Mouse (Mus musculus) stomach, embryonic 15.5 days (tissue): ENCODE data around the gene Rnf19b. TPM values are rescaled to one million over a fixed set of nuclear protein-coding genes. Genes with fewer than 3 reads are reported as not detected.

ENCODE experiments used
- ATAC-seq: fragments of 200-750 bp; cut with Nextera tagmentation; 2 replicates; pipeline ENCODE4 v1.8.0; 2017; ENCODE audit warnings: low read depth, moderate number of reproducible peaks, moderate TSS enrichment; ENCODE audit not compliant: insufficient read depth, low FRiP score
- H3K27ac ChIP-seq: fragments of 300-500 bp; sonication (generic); 2 replicates; pipeline ENCODE4 v1.5.1; 2015; ENCODE audit warnings: mild to moderate bottlenecking, inconsistent platforms
- H3K27me3 ChIP-seq: fragments of 300-500 bp; sonication (generic); replicated peaks from 2 replicates; pipeline ENCODE4 v1.6.1; 2015; ENCODE audit warnings: inconsistent platforms
- H3K36me3 ChIP-seq: fragments of 300-500 bp; sonication (generic); 2 replicates; pipeline ENCODE4 v1.6.1; 2015; ENCODE audit warnings: inconsistent platforms
- H3K4me1 ChIP-seq: fragments of 300-500 bp; sonication (generic); 2 replicates; pipeline ENCODE4 v1.6.1; 2015; ENCODE audit warnings: inconsistent platforms
- H3K4me2 ChIP-seq: fragments of 300-500 bp; sonication (generic); 2 replicates; pipeline ENCODE4 v1.6.1; 2015; ENCODE audit warnings: mild to moderate bottlenecking, inconsistent platforms
- H3K4me3 ChIP-seq: fragments of 300-500 bp; sonication (generic); replicated peaks from 2 replicates; pipeline ENCODE4 v1.5.1; 2015; ENCODE audit warnings: inconsistent platforms
- H3K9ac ChIP-seq: fragments of 300-500 bp; sonication (generic); 2 replicates; pipeline ENCODE4 v1.6.1; 2015; ENCODE audit warnings: inconsistent platforms
- H3K9me3 ChIP-seq: fragments of 300-500 bp; sonication (generic); 2 replicates; pipeline ENCODE4 v1.6.1; 2016; ENCODE audit warnings: inconsistent platforms
- WGBS: fragments of 180-500 bp; shearing (Covaris S2); methylation state at CpG from one replicate; pipeline ENCODE4 v1.1.7; 2015; 5-methylcytosine and 5-hydroxymethylcytosine counted together
- polyA plus RNA-seq: library from polyadenylated mRNA; unstranded; fragments of >200 nt; fragmentation: Nextera tagmentation; extraction: Ambion mirVana; gene quantifications from 2 replicates; pipeline ENCODE4 v1.2.1, GENCODE M21; 2015

Rnf19b gene
- polyA plus RNA-seq, 1 experiment from 2014 or later, result 7.6 TPM

GRCm38 (mm10) chr4:129035851-129036445 lies 22.1 kb upstream of the Rnf19b start:
- no peaks in the 10 kb centered on the region for H3K27me3 ChIP-seq
- no peak for ATAC-seq
- H3K9ac ChIP-seq, result no peak overlapping the region
- H3K4me2 ChIP-seq, result no peak overlapping the region
- H3K27ac ChIP-seq, result no peak overlapping the region
- no peak overlapping the region for H3K4me3 ChIP-seq
- H3K9me3 ChIP-seq, result no peaks in the 10 kb centered on the region
- H3K36me3 ChIP-seq, result no peaks in the 10 kb centered on the region
- WGBS, result 58% methylated on average over 7 of the region's 7 CpGs
- H3K4me1 ChIP-seq, result peaks cover 26% of the 10 kb centered on the region

DNA sequence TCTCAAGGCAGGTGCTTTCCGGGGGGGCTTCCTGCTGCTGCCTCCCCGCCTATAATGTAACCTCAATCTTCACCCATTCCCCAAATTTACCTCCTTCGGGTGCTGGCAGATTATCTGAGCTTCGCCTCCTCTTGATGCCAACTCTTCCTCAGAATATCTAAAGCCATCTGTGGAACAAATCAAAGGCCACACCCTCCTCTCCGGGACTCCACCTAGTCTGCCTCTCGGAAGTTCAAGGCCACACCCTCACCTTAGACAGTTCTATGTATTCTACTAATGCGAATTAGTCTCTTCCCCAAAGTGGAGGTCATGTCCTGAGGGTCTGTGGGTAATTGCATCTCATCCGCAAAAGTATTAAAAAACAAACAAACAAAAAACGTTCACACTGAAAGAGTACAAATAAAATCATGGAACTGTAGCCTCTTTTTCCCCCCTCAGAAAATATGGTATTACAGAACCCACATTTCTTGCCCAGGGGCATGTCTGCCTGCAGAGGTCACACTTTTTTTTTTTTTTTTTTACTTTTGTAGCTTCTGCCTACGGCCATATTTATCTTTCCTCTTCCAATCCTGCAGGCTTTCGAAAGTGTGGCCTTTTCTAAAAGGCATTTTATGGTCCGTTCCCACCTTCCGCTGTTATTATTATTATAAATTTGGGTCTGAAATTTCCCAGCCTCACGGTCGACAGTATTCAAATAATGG lies 10.2 kb upstream of the Rnf19b start:
- WGBS, result 16% methylated on average over 15 of the region's 15 CpGs
- Histone ChIP-seq H3K9me3 (no peaks in the 10 kb centered on the region), H3K27me3 (peaks cover 15% of the 10 kb centered on the region), H3K36me3 (no peaks in the 10 kb centered on the region), H3K9ac (no peak overlapping the region), H3K4me3 (peak overlapping the region; percentile 52), H3K27ac (no peak overlapping the region), H3K4me1 (peaks cover 14% of the 10 kb centered on the region; the same call in 1 of the 2 replicates), H3K4me2 (peak overlapping the region; percentile 94)
- no peak for ATAC-seq

- H3K27ac ChIP-seq, result peak overlapping the region; percentile 74
- peak overlapping the region; percentile 39 for H3K9ac ChIP-seq
- H3K4me1 ChIP-seq, result peaks cover 14% of the 10 kb centered on the region; the same call in 1 of the 2 replicates
- ATAC-seq, result peak; percentile 82
- peak overlapping the region; percentile 94 for H3K4me2 ChIP-seq
- H3K27me3 ChIP-seq, result peaks cover 15% of the 10 kb centered on the region
- under 1% methylated on average over 39 of the region's 52 CpGs for WGBS
- no peaks in the 10 kb centered on the region for H3K9me3 ChIP-seq
- peak overlapping the region; percentile 52 for H3K4me3 ChIP-seq
- no peaks in the 10 kb centered on the region for H3K36me3 ChIP-seq
These were observed 9.4 kb upstream of the Rnf19b start for GRCm38 (mm10) chr4:129048501-129049305.

DNA sequence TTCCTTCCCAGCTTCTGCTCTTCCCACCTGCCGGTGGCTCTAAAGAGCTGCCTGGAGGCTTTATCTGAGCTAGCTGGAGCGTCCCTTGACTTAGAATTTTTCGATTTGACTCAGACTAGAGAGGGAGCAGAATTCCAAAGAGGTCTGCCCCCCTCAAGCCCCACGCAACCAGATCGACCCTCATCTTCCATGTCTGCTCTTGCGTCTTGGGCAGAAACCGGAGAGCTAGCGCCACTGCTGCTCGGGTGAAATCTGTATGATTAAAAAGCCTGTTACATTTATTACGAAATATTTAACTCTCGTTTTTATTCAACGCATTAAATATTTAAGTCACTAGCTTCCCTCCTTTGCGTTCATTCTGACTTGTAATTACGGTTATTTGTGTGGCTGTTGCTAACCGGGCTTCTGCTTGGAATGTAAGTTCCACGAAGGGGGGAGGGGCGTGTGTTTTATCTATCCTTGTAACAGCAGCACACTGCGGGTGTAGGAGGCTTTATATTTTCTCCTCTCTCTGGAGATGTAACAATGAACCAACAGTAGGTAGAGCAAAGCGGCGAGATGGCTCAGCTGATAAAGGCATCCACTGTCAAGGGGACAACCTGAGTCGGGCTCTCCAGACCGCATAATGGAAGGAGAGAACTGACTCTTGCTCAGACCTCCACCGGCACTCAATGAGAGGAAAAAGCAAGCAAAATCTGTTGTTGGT lies 8.6 kb upstream of the Rnf19b start:
- no peaks in the 10 kb centered on the region for H3K36me3 ChIP-seq
- H3K27ac ChIP-seq, result peak overlapping the region; percentile 74
- peaks cover 14% of the 10 kb centered on the region; the same call in 1 of the 2 replicates for H3K4me1 ChIP-seq
- H3K9me3 ChIP-seq, result no peaks in the 10 kb centered on the region
- peak overlapping the region; percentile 94 for H3K4me2 ChIP-seq
- peaks cover 15% of the 10 kb centered on the region for H3K27me3 ChIP-seq
- H3K4me3 ChIP-seq, result peak overlapping the region; percentile 52
- peak overlapping the region; percentile 39; the same call in 1 of the 2 replicates for H3K9ac ChIP-seq
- no peak; the same call in 1 of the 2 replicates for ATAC-seq
- WGBS, result 5% methylated on average over 23 of the region's 23 CpGs

DNA sequence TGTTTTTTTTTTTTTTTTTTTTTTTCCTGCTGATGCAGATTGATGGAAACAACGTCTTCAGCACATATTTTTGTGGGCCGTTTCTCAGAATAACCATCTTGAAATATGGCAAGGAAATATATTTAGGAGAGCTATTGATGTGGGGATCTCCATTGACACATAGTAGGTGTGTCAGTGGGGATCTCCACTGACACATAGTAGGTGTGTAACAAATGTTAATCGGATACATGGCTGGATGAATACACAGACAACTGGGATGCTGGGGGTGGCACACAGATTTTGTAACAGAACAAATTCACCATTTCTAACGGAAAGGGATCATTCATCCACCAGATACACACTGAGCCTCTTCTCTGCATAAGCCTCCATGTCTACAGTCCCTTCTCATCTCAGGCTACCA lies 7.7 kb upstream of the Rnf19b start:
- Histone ChIP-seq H3K4me1 (peaks cover 14% of the 10 kb centered on the region; the same call in 1 of the 2 replicates), H3K27ac (no peak overlapping the region), H3K27me3 (peaks cover 15% of the 10 kb centered on the region), H3K4me2 (no peak overlapping the region), H3K9ac (no peak overlapping the region), H3K9me3 (no peaks in the 10 kb centered on the region), H3K36me3 (no peaks in the 10 kb centered on the region), H3K4me3 (no peak overlapping the region)
- no peak for ATAC-seq
- 62% methylated on average over 4 of the region's 4 CpGs for WGBS

- no peak overlapping the region for H3K4me3 ChIP-seq
- H3K9me3 ChIP-seq, result no peaks in the 10 kb centered on the region
- no peak overlapping the region for H3K27ac ChIP-seq
- H3K36me3 ChIP-seq, result no peaks in the 10 kb centered on the region
- H3K4me2 ChIP-seq, result no peak overlapping the region
- peaks cover 15% of the 10 kb centered on the region for H3K27me3 ChIP-seq
- no peak overlapping the region for H3K9ac ChIP-seq
- peaks cover 14% of the 10 kb centered on the region; the same call in 1 of the 2 replicates for H3K4me1 ChIP-seq
- WGBS, result 57% methylated on average over 6 of the region's 6 CpGs
- no peak for ATAC-seq
These were observed 7.1 kb upstream of the Rnf19b start for GRCm38 (mm10) chr4:129050901-129051417.

DNA sequence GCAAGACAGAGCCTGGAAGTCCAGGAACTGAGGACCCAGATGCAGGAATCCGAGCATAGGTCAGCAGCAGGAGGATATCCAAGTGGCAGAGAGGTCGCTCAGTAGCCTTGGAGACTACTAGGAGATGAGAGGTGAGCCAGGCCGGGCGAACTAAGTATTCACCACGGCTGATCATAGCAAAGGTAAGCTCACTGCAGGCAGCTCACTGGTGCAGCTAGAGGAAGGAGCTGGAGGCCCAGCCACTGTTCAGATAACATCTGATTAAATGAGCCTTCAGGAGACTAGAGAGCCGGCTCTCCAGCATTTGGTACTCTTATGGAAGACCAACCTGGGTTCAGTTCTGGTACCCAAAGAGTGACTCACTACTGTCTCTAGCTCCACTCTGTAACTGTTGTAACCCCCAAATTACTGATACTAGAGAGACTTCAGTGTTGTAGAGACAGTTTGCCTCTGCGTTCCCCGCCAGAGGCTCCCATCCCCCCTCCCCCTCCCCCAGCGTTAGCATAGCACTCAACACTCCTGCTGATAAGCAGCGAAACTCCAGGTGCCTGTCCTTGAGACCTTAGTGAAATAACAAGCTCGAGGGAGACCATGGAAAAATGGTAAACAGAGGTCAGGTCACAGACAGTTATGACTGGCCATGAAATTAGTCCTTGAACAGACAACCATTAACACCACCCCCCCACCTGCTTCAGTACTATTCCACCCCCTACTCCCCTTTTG lies 6.4 kb upstream of the Rnf19b start:
- peaks cover 14% of the 10 kb centered on the region; the same call in 1 of the 2 replicates for H3K4me1 ChIP-seq
- H3K36me3 ChIP-seq, result no peaks in the 10 kb centered on the region
- 27% methylated on average over 11 of the region's 11 CpGs for WGBS
- H3K4me2 ChIP-seq, result no peak overlapping the region
- H3K9ac ChIP-seq, result no peak overlapping the region
- H3K9me3 ChIP-seq, result no peaks in the 10 kb centered on the region
- no peak overlapping the region for H3K27ac ChIP-seq
- peaks cover 12% of the 10 kb centered on the region for H3K27me3 ChIP-seq
- no peak for ATAC-seq
- no peak overlapping the region for H3K4me3 ChIP-seq

- peaks cover 11% of the 10 kb centered on the region for H3K4me1 ChIP-seq
- H3K4me2 ChIP-seq, result no peak overlapping the region
- H3K9ac ChIP-seq, result no peak overlapping the region
- 0 out of 2 replicates have a peak overlapping the region, but pooled peaks have one; percentile 16 for H3K27ac ChIP-seq
- no peaks in the 10 kb centered on the region for H3K36me3 ChIP-seq
- no peaks in the 10 kb centered on the region for H3K9me3 ChIP-seq
- H3K27me3 ChIP-seq, result peaks cover 5% of the 10 kb centered on the region; the same call in 1 of the 2 replicates
- no peak overlapping the region for H3K4me3 ChIP-seq
- WGBS, result 75% methylated on average over 12 of the region's 12 CpGs
- no peak for ATAC-seq
These were observed 3.3 kb upstream of the Rnf19b start for GRCm38 (mm10) chr4:129054757-129055156.

GRCm38 (mm10) chr4:129055562-129055961 lies 2.5 kb upstream of the Rnf19b start:
- Histone ChIP-seq H3K9me3 (no peaks in the 10 kb centered on the region), H3K27me3 (peaks cover 5% of the 10 kb centered on the region; the same call in 1 of the 2 replicates), H3K27ac (0 out of 2 replicates have a peak overlapping the region, but pooled peaks have one; percentile 16), H3K9ac (no peak overlapping the region), H3K36me3 (no peaks in the 10 kb centered on the region), H3K4me2 (no peak overlapping the region), H3K4me1 (peaks cover 13% of the 10 kb centered on the region), H3K4me3 (no peak overlapping the region)
- no peak for ATAC-seq
- 77% methylated on average over 5 of the region's 5 CpGs for WGBS

GRCm38 (mm10) chr4:129057533-129058206 lies 401 bp upstream of the Rnf19b start:
- Histone ChIP-seq H3K27ac (peak overlapping the region; percentile 88), H3K4me3 (peak overlapping the region; percentile 85), H3K27me3 (no peaks in the 10 kb centered on the region), H3K4me2 (peak overlapping the region; percentile 100), H3K9ac (peak overlapping the region; percentile 83; the same call in 1 of the 2 replicates), H3K36me3 (no peaks in the 10 kb centered on the region), H3K9me3 (no peaks in the 10 kb centered on the region), H3K4me1 (peaks cover 7% of the 10 kb centered on the region)
- ATAC-seq, result peak; percentile 96
- WGBS, result 4% methylated on average over 34 of the region's 44 CpGs
